ENCODE assay signal across 12 mouse cellular contexts in genomic region chr17:48362966-48363365, GRCm38 (mm10). TPM values are rescaled to one million over a fixed set of nuclear protein-coding genes. Genes with fewer than 3 reads are reported as not detected.
DNase-seq lines count a peak whose midpoint lies in the region; ATAC-seq and TF ChIP-seq lines count a peak whose summit lies in the region.
"Had no signal": no experiment of that assay in that cellular context is flagged by ENCODE, and none has a peak within 500 bp of the region (broad histone marks: within the 10 kb centered on the region; RNA-seq: fewer than 3 reads in every experiment).

No protein-coding gene starts in this region.

- H3K4me2 ChIP-seq in hindbrain, postnatal 0 days (ENCODE audit: low read depth, low read length) = no peak overlapping the region
- H3K4me2 ChIP-seq in heart, embryonic 15.5 days = peak overlapping the region; percentile 52
- H3K4me2 ChIP-seq in hindbrain, embryonic 12.5 days (replicated peaks) = no peak overlapping the region
- H3K4me2 ChIP-seq: embryonic facial prominence, embryonic 15.5 days had no signal

- H3K4me1 ChIP-seq in hindbrain, postnatal 0 days (ENCODE audit: insufficient read depth, low read length) = no peaks in the 10 kb centered on the region
- peaks cover 11% of the 10 kb centered on the region for H3K4me1 ChIP-seq in hindbrain, embryonic 10.5 days (replicated peaks)
- peaks cover 27% of the 10 kb centered on the region for H3K4me1 ChIP-seq in heart, embryonic 15.5 days (replicated peaks)
- H3K4me1 ChIP-seq in thymus, adult 2 months (replicated peaks; ENCODE audit: control insufficient read depth, insufficient read depth, low read length) = no peaks in the 10 kb centered on the region
- no peaks in the 10 kb centered on the region for H3K4me1 ChIP-seq in hindbrain, embryonic 12.5 days
- H3K4me1 ChIP-seq: embryonic facial prominence, embryonic 15.5 days had no signal

- no peak overlapping the region for H3K4me3 ChIP-seq in hindbrain, postnatal 0 days (ENCODE audit: low read length)
- no peak overlapping the region for H3K4me3 ChIP-seq in hindbrain, embryonic 10.5 days
- H3K4me3 ChIP-seq in heart, embryonic 15.5 days = no peak overlapping the region
- no peak overlapping the region for H3K4me3 ChIP-seq in thymus, adult 2 months (ENCODE audit: control insufficient read depth, insufficient read depth, low read length)
- no peak overlapping the region for H3K4me3 ChIP-seq in hindbrain, embryonic 12.5 days
- H3K4me3 ChIP-seq: embryonic facial prominence, embryonic 15.5 days; layer of hippocampus, adult 2 months had no signal

- no peak for ATAC-seq in hindbrain, postnatal 0 days
- no peak for ATAC-seq in heart, embryonic 15.5 days (replicated peaks; ENCODE audit: insufficient number of reproducible peaks, insufficient read depth, low FRiP score, low read depth)
- no peak for ATAC-seq in hindbrain, embryonic 12.5 days (ENCODE audit: low FRiP score)
- ATAC-seq: Patski had no signal

- no peak overlapping the region for H3K27ac ChIP-seq in hindbrain, postnatal 0 days
- no peak overlapping the region for H3K27ac ChIP-seq in hindbrain, embryonic 10.5 days
- H3K27ac ChIP-seq in heart, embryonic 15.5 days = peak overlapping the region; percentile 81
- H3K27ac ChIP-seq in thymus, adult 2 months (ENCODE audit: control insufficient read depth, insufficient read depth, low read length) = no peak overlapping the region
- no peak overlapping the region for H3K27ac ChIP-seq in hindbrain, embryonic 12.5 days
- H3K27ac ChIP-seq: embryonic facial prominence, embryonic 15.5 days; layer of hippocampus, adult 2 months had no signal

- no peaks in the 10 kb centered on the region for H3K36me3 ChIP-seq in hindbrain, postnatal 0 days (ENCODE audit: insufficient read depth, low read length)
- H3K36me3 ChIP-seq in hindbrain, embryonic 10.5 days = no peaks in the 10 kb centered on the region
- no peaks in the 10 kb centered on the region for H3K36me3 ChIP-seq in heart, embryonic 15.5 days
- H3K36me3 ChIP-seq in thymus, adult 2 months (ENCODE audit: control insufficient read depth, insufficient read depth, low read length) = no peaks in the 10 kb centered on the region
- no peaks in the 10 kb centered on the region for H3K36me3 ChIP-seq in hindbrain, embryonic 12.5 days
- H3K36me3 ChIP-seq: embryonic facial prominence, embryonic 15.5 days had no signal

- TF ChIP-seq CTCF in hindbrain, postnatal 0 days (IDR thresholded peaks at IDR 0.05; ENCODE audit: low read depth) = no peak
- TF ChIP-seq CTCF in thymus, adult 2 months (IDR thresholded peaks at IDR 0.05; ENCODE audit: borderline replicate concordance, control insufficient read depth, extremely low read depth, insufficient read depth, low read length, poor library complexity) = no peak

- DNase-seq in hindbrain, postnatal 0 days (ENCODE audit: low spot score) = peak; percentile 71
- no peak for DNase-seq in hindbrain, embryonic 10.5 days (ENCODE audit: low spot score)
- DNase-seq in testis, postnatal 10 days (ENCODE audit: low spot score) = peak; percentile 55
- no peak for DNase-seq in testis, postnatal 14 days (ENCODE audit: low spot score)
- no peak for DNase-seq in spleen, adult 18-20 months
- DNase-seq in thymus, adult 2 months = no peak

- no peaks in the 10 kb centered on the region for H3K9me3 ChIP-seq in hindbrain, postnatal 0 days (ENCODE audit: low read length)
- H3K9me3 ChIP-seq in hindbrain, embryonic 10.5 days = no peaks in the 10 kb centered on the region
- no peaks in the 10 kb centered on the region for H3K9me3 ChIP-seq in heart, embryonic 15.5 days (replicated peaks)
- H3K9me3 ChIP-seq in hindbrain, embryonic 12.5 days (replicated peaks) = no peaks in the 10 kb centered on the region
- H3K9me3 ChIP-seq: embryonic facial prominence, embryonic 15.5 days had no signal

- no peak overlapping the region for H3K9ac ChIP-seq in hindbrain, postnatal 0 days (replicated peaks; ENCODE audit: low read length)
- H3K9ac ChIP-seq in heart, embryonic 15.5 days = no peak overlapping the region
- no peak overlapping the region for H3K9ac ChIP-seq in hindbrain, embryonic 12.5 days
- H3K9ac ChIP-seq: embryonic facial prominence, embryonic 15.5 days had no signal

- no peak for TF ChIP-seq POLR2A in thymus, adult 2 months (IDR thresholded peaks at IDR 0.05; ENCODE audit: control insufficient read depth, extremely low read depth, insufficient read depth, low read length, poor library complexity)

- H3K27me3 ChIP-seq in hindbrain, postnatal 0 days (ENCODE audit: insufficient read depth, low read length) = no peaks in the 10 kb centered on the region
- H3K27me3 ChIP-seq in hindbrain, embryonic 10.5 days (ENCODE audit: insufficient read depth, poor library complexity, severe bottlenecking) = no peaks in the 10 kb centered on the region
- H3K27me3 ChIP-seq in heart, embryonic 15.5 days = no peaks in the 10 kb centered on the region
- no peaks in the 10 kb centered on the region for H3K27me3 ChIP-seq in thymus, adult 2 months (ENCODE audit: control insufficient read depth, insufficient read depth, low read length)
- H3K27me3 ChIP-seq in hindbrain, embryonic 12.5 days = no peaks in the 10 kb centered on the region
- H3K27me3 ChIP-seq: embryonic facial prominence, embryonic 15.5 days; Patski had no signal

- 68% methylated on average over 8 of the region's 8 CpGs for WGBS in hindbrain, postnatal 0 days
- WGBS in hindbrain, embryonic 10.5 days = 93% methylated on average over 8 of the region's 8 CpGs
- WGBS in heart, embryonic 15.5 days = 58% methylated on average over 8 of the region's 8 CpGs
- WGBS in thymus, adult 2 months = 93% methylated on average over 8 of the region's 8 CpGs
- 89% methylated on average over 8 of the region's 8 CpGs for WGBS in hindbrain, embryonic 12.5 days

RNA-seq across cellular contexts. Expression of gene Treml1, which starts 3.2 kb away (rescaled TPM):
- 1.6 TPM in 1 of 2 replicates, not detected in the other for total RNA-seq in hindbrain, postnatal 0 days (2014; rRNA removed)
- not detected in 2 replicates for polyA plus RNA-seq in hindbrain, postnatal 0 days (2015; fragmentation: Nextera tagmentation; extraction: Ambion mirVana)
- 1.8 and 2.5 TPM in 2 replicates for polyA plus RNA-seq in hindbrain, embryonic 10.5 days (2016; fragmentation: Nextera tagmentation; extraction: Ambion mirVana)
- 2.5 and 2.6 TPM in 2 replicates for polyA plus RNA-seq in heart, embryonic 15.5 days (2015; fragmentation: Nextera tagmentation; extraction: Ambion mirVana)
- polyA plus RNA-seq in thymus, adult 2 months (2012; rRNA removed) = 0.73 TPM in 1 of 2 replicates, not detected in the other
- 1.7 and 1.8 TPM in 2 replicates for polyA plus RNA-seq in hindbrain, embryonic 12.5 days (2016; fragmentation: Nextera tagmentation; extraction: Ambion mirVana)
- total RNA-seq: layer of hippocampus, adult 2 months had no signal
- polyA plus RNA-seq: Patski had no signal

RNA-seq across cellular contexts. Expression of gene Trem2, which starts 16.8 kb away (rescaled TPM):
- total RNA-seq in hindbrain, postnatal 0 days (2014; rRNA removed) = 14.5 and 18.0 TPM in 2 replicates
- 9.0 and 9.4 TPM in 2 replicates for polyA plus RNA-seq in hindbrain, postnatal 0 days (2015; fragmentation: Nextera tagmentation; extraction: Ambion mirVana)
- 1.2 and 3.5 TPM in 2 replicates for polyA plus RNA-seq in hindbrain, embryonic 10.5 days (2016; fragmentation: Nextera tagmentation; extraction: Ambion mirVana)
- 2.7 and 5.7 TPM in 2 replicates for polyA plus RNA-seq in heart, embryonic 15.5 days (2015; fragmentation: Nextera tagmentation; extraction: Ambion mirVana)
- polyA plus RNA-seq in thymus, adult 2 months (2012; rRNA removed) = 7.1 and 11.7 TPM in 2 replicates
- 3.5 and 4.3 TPM in 2 replicates for polyA plus RNA-seq in hindbrain, embryonic 12.5 days (2016; fragmentation: Nextera tagmentation; extraction: Ambion mirVana)

RNA-seq across cellular contexts. Expression of gene Nfya, which starts 46.7 kb away (rescaled TPM):
- 29.0 and 39.7 TPM in 2 replicates for total RNA-seq in hindbrain, postnatal 0 days (2014; rRNA removed)
- polyA plus RNA-seq in hindbrain, postnatal 0 days (2015; fragmentation: Nextera tagmentation; extraction: Ambion mirVana) = 3.5 and 5.0 TPM in 2 replicates
- 19.2 and 19.5 TPM in 2 replicates for polyA plus RNA-seq in hindbrain, embryonic 10.5 days (2016; fragmentation: Nextera tagmentation; extraction: Ambion mirVana)
- 8.9 and 10.5 TPM in 2 replicates for polyA plus RNA-seq in heart, embryonic 15.5 days (2015; fragmentation: Nextera tagmentation; extraction: Ambion mirVana)
- 210 and 244 TPM in 2 replicates for polyA plus RNA-seq in thymus, adult 2 months (2012; rRNA removed)
- polyA plus RNA-seq in hindbrain, embryonic 12.5 days (2016; fragmentation: Nextera tagmentation; extraction: Ambion mirVana) = 16.7 and 18.6 TPM in 2 replicates

RNA-seq across cellular contexts. Expression of gene Oard1, which starts 46.8 kb away (rescaled TPM):
- total RNA-seq in hindbrain, postnatal 0 days (2014; rRNA removed) = 9.9 and 10.2 TPM in 2 replicates
- polyA plus RNA-seq in hindbrain, postnatal 0 days (2015; fragmentation: Nextera tagmentation; extraction: Ambion mirVana) = 34.4 and 36.7 TPM in 2 replicates
- polyA plus RNA-seq in hindbrain, embryonic 10.5 days (2016; fragmentation: Nextera tagmentation; extraction: Ambion mirVana) = 81.8 and 99.4 TPM in 2 replicates
- 33.5 and 40.2 TPM in 2 replicates for polyA plus RNA-seq in heart, embryonic 15.5 days (2015; fragmentation: Nextera tagmentation; extraction: Ambion mirVana)
- polyA plus RNA-seq in thymus, adult 2 months (2012; rRNA removed) = 12.0 TPM in 2 replicates
- 52.4 and 61.5 TPM in 2 replicates for polyA plus RNA-seq in hindbrain, embryonic 12.5 days (2016; fragmentation: Nextera tagmentation; extraction: Ambion mirVana)

RNA-seq across cellular contexts. Expression of gene B430306N03Rik, which starts 47.0 kb away (rescaled TPM):
- total RNA-seq in hindbrain, postnatal 0 days (2014; rRNA removed) = 0.05 TPM in 1 of 2 replicates, not detected in the other
- polyA plus RNA-seq in hindbrain, postnatal 0 days (2015; fragmentation: Nextera tagmentation; extraction: Ambion mirVana) = not detected in 2 replicates
- 0.10 and 0.15 TPM in 2 replicates for polyA plus RNA-seq in hindbrain, embryonic 10.5 days (2016; fragmentation: Nextera tagmentation; extraction: Ambion mirVana)
- polyA plus RNA-seq in heart, embryonic 15.5 days (2015; fragmentation: Nextera tagmentation; extraction: Ambion mirVana) = 0.16 and 0.48 TPM in 2 replicates
- polyA plus RNA-seq in thymus, adult 2 months (2012; rRNA removed) = 4.0 and 4.3 TPM in 2 replicates
- 0.05 TPM in 1 of 2 replicates, not detected in the other for polyA plus RNA-seq in hindbrain, embryonic 12.5 days (2016; fragmentation: Nextera tagmentation; extraction: Ambion mirVana)
- total RNA-seq: layer of hippocampus, adult 2 months had no signal
- polyA plus RNA-seq: neural tube, embryonic 11.5 days had no signal

Comparison
In these comparisons a context has a peak if more than half of its experiments do, and no peak if none do; other contexts are left out.
1. DNase-seq: peak in hindbrain, postnatal 0 days (single experiment) and testis, postnatal 10 days (single experiment); none in hindbrain, embryonic 10.5 days (single experiment), testis, postnatal 14 days (single experiment), spleen, adult 18-20 months (0 of 2) and thymus, adult 2 months (single experiment).
2. RNA of gene Nfya, which starts 46.7 kb away (polyA plus RNA-seq): 210 to 244 TPM in thymus, adult 2 months; 19.2 to 19.5 TPM in hindbrain, embryonic 10.5 days, 16.7 to 18.6 TPM in hindbrain, embryonic 12.5 days, 8.9 to 10.5 TPM in heart, embryonic 15.5 days and 3.5 to 5.0 TPM in hindbrain, postnatal 0 days; every median in the first group is over 10 times any median in the second.